ENCODE assay signal across 11 mouse cellular contexts in the genomic region with DNA sequence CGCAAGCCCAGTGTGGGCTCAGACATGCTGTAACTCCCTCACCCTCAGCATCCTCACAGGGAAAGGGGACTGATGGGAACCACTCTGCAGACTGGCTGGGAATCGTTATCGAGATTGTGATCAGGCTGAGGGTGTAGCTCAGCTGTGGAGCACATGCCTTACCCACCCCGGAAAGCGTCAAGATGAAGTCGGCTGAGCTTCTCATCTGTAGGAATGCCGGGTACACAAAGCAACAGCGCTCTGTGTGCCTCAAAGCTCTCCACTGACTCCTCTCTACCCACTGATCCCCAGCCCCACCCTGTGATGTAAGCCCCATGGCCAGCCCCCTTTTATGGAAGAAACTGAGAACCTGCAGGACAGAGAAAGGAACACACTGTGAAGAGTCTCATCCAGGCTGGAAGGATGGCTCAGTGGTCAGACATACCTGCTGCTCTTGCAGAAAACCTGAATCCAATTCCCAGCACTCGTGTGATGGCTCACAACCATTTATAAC.
DNase-seq lines count a peak whose midpoint lies in the region; ATAC-seq and TF ChIP-seq lines count a peak whose summit lies in the region.
"Had no signal": no experiment of that assay in that cellular context is flagged by ENCODE, and none has a peak within 500 bp of the region (broad histone marks: within the 10 kb centered on the region; RNA-seq: fewer than 3 reads in every experiment).

No protein-coding gene starts in this region.

- H3K27ac ChIP-seq in left cerebral cortex, adult 2 months: peak overlapping the region; percentile 22; the same call in 1 of the 2 replicates
- H3K27ac ChIP-seq in embryonic facial prominence, embryonic 10.5 days (replicated peaks): peak overlapping the region; percentile 79
- peak overlapping the region; percentile 93 for H3K27ac ChIP-seq in heart, embryonic 15.5 days
- H3K27ac ChIP-seq in limb, embryonic 15.5 days: peak overlapping the region; percentile 80
- no peak overlapping the region for H3K27ac ChIP-seq in forebrain, embryonic 16.5 days (ENCODE audit: low read length)

- DNase-seq in left cerebral cortex, adult 2 months (ENCODE audit: extremely low spot score in 1 of 2, low spot score in 2 of 2): no peak
- DNase-seq in left cerebral cortex, adult 11 months (ENCODE audit: low spot score): no peak
- DNase-seq in embryonic facial prominence, embryonic 10.5 days (ENCODE audit: low spot score): no peak
- no peak for DNase-seq in frontal cortex, postnatal 14 days (ENCODE audit: low spot score in 2 of 2)
- no peak for DNase-seq in gastrocnemius, postnatal 10 days
- DNase-seq: layer of hippocampus, adult 9-11 months had no signal

- TF ChIP-seq CTCF in left cerebral cortex, adult 2 months (IDR thresholded peaks at IDR 0.05): no peak

- no peaks in the 10 kb centered on the region for H3K9me3 ChIP-seq in embryonic facial prominence, embryonic 10.5 days
- H3K9me3 ChIP-seq in heart, embryonic 15.5 days (replicated peaks): no peaks in the 10 kb centered on the region
- no peaks in the 10 kb centered on the region for H3K9me3 ChIP-seq in limb, embryonic 15.5 days
- H3K9me3 ChIP-seq in forebrain, embryonic 16.5 days (ENCODE audit: control insufficient read depth, low read length): no peaks in the 10 kb centered on the region
- H3K9me3 ChIP-seq: G1E; neural tube, embryonic 13.5 days had no signal

- peak overlapping the region; percentile 31; the same call in 1 of the 2 replicates for H3K9ac ChIP-seq in heart, embryonic 15.5 days
- H3K9ac ChIP-seq in limb, embryonic 15.5 days: no peak overlapping the region
- H3K9ac ChIP-seq in forebrain, embryonic 16.5 days (replicated peaks; ENCODE audit: low read depth, low read length): no peak overlapping the region
- H3K9ac ChIP-seq: neural tube, embryonic 13.5 days had no signal

- H3K4me3 ChIP-seq in left cerebral cortex, adult 2 months: no peak overlapping the region
- H3K4me3 ChIP-seq in embryonic facial prominence, embryonic 10.5 days: no peak overlapping the region
- no peak overlapping the region for H3K4me3 ChIP-seq in heart, embryonic 15.5 days
- H3K4me3 ChIP-seq in limb, embryonic 15.5 days: no peak overlapping the region
- H3K4me3 ChIP-seq in forebrain, embryonic 16.5 days (replicated peaks; ENCODE audit: low read length): no peak overlapping the region
- H3K4me3 ChIP-seq: neural tube, embryonic 13.5 days had no signal

- no peak overlapping the region for H3K4me2 ChIP-seq in heart, embryonic 15.5 days
- H3K4me2 ChIP-seq in limb, embryonic 15.5 days: no peak overlapping the region
- H3K4me2 ChIP-seq in forebrain, embryonic 16.5 days (ENCODE audit: low read length): no peak overlapping the region
- H3K4me2 ChIP-seq: neural tube, embryonic 13.5 days had no signal

- no peak for ATAC-seq in heart, embryonic 15.5 days (replicated peaks; ENCODE audit: insufficient number of reproducible peaks, insufficient read depth, low FRiP score, low read depth)
- ATAC-seq in limb, embryonic 15.5 days (ENCODE audit: insufficient number of reproducible peaks, low FRiP score, low TSS enrichment, low read depth): no peak
- ATAC-seq in forebrain, embryonic 16.5 days: no peak

- no peaks in the 10 kb centered on the region for H3K36me3 ChIP-seq in embryonic facial prominence, embryonic 10.5 days (replicated peaks)
- no peaks in the 10 kb centered on the region for H3K36me3 ChIP-seq in heart, embryonic 15.5 days
- H3K36me3 ChIP-seq in limb, embryonic 15.5 days: no peaks in the 10 kb centered on the region
- no peaks in the 10 kb centered on the region for H3K36me3 ChIP-seq in forebrain, embryonic 16.5 days (ENCODE audit: control insufficient read depth, insufficient read depth)
- H3K36me3 ChIP-seq: G1E; neural tube, embryonic 13.5 days had no signal

- intact Hi-C loops in left cerebral cortex, adult 2 months (cut with DNase I): no loop called here

- WGBS in embryonic facial prominence, embryonic 10.5 days: 73% methylated on average over 9 of the region's 9 CpGs
- WGBS in heart, embryonic 15.5 days: 33% methylated on average over 9 of the region's 9 CpGs
- WGBS in limb, embryonic 15.5 days: 48% methylated on average over 9 of the region's 9 CpGs
- 76% methylated on average over 9 of the region's 9 CpGs for WGBS in forebrain, embryonic 16.5 days

- H3K27me3 ChIP-seq in embryonic facial prominence, embryonic 10.5 days (replicated peaks; ENCODE audit: low read depth, poor library complexity, severe bottlenecking): 0 out of 2 replicates have a peak, but pooled peaks cover 3% of the 10 kb centered on the region
- H3K27me3 ChIP-seq in heart, embryonic 15.5 days: no peaks in the 10 kb centered on the region
- no peaks in the 10 kb centered on the region for H3K27me3 ChIP-seq in limb, embryonic 15.5 days
- no peaks in the 10 kb centered on the region for H3K27me3 ChIP-seq in forebrain, embryonic 16.5 days (replicated peaks; ENCODE audit: control insufficient read depth, insufficient read depth, low read length)
- H3K27me3 ChIP-seq: neural tube, embryonic 13.5 days had no signal

- peaks cover 92% of the 10 kb centered on the region for H3K4me1 ChIP-seq in embryonic facial prominence, embryonic 10.5 days
- peaks cover 99% of the 10 kb centered on the region for H3K4me1 ChIP-seq in heart, embryonic 15.5 days (replicated peaks)
- H3K4me1 ChIP-seq in limb, embryonic 15.5 days: peaks cover 87% of the 10 kb centered on the region
- peaks cover 19% of the 10 kb centered on the region for H3K4me1 ChIP-seq in forebrain, embryonic 16.5 days (replicated peaks; ENCODE audit: control insufficient read depth, insufficient read depth, low read length)
